Mouse (Mus musculus) left cerebral cortex, postnatal 14 days (tissue): ENCODE data around the gene Wdr45. TPM values are rescaled to one million over a fixed set of nuclear protein-coding genes. Genes with fewer than 3 reads are reported as not detected.
A peak's percentile ranks its signal among the peaks of the same experiment; 100 is the strongest.
"Not testable (repeated sequence)": the region's sequence is repeated elsewhere in the genome, so short reads cannot be mapped to it uniquely, and the experiment has no call there.

Experiments used
- DNase-seq, 2 experiments: peaks; one replicate each; pipeline ENCODE4 v3.0.0; 2021 to 2022; ENCODE audit warnings: low spot score in 2 of 2, mixed read lengths in 1 of 2
- intact Hi-C: fragments of 180-260 bp; cut with DNase I; formaldehyde crosslinking; loops from one replicate; pipeline ENCODE4 v1.15.1; 2025
- long read RNA-seq, 2 experiments: library from polyadenylated mRNA; stranded (forward); transcript quantifications; one replicate each; pipeline ENCODE4 v2.0.0; 2021
- total RNA-seq, 2 experiments: library from RNA; stranded (reverse); gene quantifications; 2 replicates each; pipeline ENCODE4 v1.2.3; 2021

Gene Wdr45
- 10 to 100 TPM; 44.9 to 53.6 TPM for total RNA-seq
- long read RNA-seq, experiment 1, transcript Wdr45-201 (11 exons, 1,609 nt), result major isoform, 5 of 12 reads
- long read RNA-seq, experiment 1, partial matches to known transcripts, result 1 of 12 reads
- long read RNA-seq, experiment 1, other reads (novel, unspliced or antisense), result 5 of 12 reads
- long read RNA-seq, experiment 2, transcript Wdr45-201 (11 exons, 1,609 nt), result major isoform, 15 of 27 reads
- long read RNA-seq, experiment 2, partial matches to known transcripts, result 2 of 27 reads
- long read RNA-seq, experiment 2, other reads (novel, unspliced or antisense), result 8 of 27 reads

DNA sequence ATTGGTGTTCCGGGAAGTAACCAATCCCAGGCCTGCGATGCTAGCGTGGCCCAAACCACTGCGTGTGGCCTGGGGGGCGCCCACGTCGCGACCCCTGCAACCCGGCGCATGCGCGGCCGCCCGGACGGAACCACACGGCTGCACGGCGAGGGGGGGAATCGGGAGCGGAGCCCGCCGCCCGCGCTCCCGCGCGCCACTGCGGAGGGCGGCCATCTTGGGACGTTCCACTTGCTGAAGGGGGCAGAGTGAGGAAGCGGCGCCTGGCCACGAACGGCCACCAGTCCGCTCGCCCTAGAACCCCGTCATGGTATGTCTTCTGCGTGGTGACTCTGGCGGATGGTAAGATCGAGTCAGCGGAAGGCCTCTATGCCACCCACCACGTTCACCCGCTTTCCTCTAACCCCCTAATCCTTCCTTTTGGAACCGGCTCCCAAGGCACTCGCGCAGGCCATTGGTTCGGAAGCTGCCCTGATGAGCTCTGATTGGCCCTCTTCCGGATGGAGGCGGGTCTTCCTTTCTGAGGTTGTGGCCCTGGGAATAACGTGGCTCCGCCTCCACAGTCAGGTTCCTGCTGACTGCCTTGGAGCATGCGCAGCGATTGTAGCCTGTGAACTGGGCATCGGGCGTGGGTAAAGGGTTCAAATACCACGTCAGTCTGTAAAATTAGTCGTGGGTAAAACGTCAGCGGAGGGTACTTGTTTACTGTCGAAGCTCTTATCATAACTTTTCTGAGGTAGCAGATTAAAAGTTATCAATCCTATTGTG lies at the start of gene Wdr45:
Gene Wdr45 (plus strand): TSS at position 199 of the 765 bp plus-strand sequence.
- intact Hi-C loops, result not testable (repeated sequence)
- DNase-seq, result peak; percentile 94 to 98

DNA sequence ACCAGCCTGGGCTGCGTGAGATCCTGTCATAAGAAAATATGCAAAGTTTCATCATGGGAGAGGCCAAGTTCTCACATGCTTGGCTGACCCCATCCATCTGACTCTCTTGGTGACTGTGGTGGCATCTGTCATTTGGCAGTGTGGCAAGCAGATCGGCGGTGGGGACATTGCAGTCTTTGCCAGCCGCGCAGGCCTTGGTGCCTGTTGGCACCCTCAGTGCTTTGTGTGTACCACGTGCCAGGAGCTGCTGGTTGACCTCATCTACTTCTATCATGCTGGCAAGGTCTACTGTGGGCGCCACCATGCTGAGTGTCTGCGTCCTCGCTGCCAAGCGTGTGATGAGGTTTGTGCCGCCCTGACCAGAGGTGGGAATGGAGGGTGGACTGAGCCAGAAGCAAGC lies 49.3 kb upstream of the Wdr45 start:
- no peak for DNase-seq
- intact Hi-C loops, result no loop called here

DNA sequence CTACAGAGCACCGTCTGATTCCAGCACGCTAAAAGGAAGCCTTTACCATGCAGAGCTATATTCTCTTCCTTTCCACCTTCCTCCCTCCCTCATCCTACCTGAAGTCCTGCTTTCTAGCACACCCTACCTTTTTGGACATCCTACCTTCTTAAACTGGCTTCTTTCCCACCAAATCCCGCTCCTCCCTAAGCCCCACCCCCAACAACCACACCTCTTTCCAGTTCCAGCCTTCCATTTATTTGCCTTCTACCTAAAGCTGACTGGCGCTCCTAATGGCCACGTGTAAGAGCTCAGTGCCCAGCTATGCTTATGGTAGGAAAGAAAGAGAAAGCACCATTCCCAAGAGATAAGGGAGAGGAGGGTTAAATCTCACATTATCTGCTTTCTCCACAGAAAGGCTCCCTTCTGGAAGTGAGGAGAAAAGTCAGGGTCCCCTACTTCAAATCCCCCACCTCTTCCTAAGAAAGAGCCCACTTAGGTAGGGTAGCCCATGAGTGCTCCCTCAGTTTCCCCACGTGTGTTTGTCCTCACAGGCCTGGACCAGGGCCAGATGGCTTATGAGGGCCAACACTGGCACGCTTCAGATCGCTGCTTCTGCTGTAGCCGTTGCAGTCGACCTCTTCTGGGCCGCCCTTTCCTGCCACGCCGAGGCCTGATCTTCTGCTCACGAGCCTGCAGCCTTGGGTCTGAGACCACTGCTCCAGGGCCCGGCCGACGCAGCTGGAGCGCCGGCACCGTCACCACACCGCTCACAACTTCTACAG lies 48.2 kb upstream of the Wdr45 start:
- no peak for DNase-seq
- intact Hi-C loops, result no loop called here

DNA sequence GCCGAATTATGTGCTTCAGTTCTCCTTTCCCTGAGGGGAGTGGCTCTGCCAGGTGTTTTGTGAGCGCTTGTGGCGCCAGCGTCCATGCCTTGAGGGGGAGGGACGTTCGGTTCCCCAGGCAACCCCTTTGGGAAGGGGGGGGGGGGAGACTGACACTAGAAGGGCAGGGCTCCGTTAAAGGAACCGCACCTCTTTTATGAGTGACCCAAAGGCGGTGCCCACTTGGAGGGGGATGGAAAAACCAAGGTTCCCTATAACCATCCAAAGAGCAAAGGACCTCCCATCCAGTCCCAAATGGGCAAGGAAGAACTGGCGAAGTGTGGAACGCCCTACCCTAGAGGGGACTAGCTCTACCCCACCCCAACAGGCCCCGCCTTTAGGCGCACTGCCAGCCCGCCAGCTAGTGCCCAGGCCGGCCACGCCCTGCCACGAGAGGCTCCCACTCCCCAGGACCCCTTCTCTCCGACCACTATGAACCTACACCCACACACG lies 43.7 kb upstream of the Wdr45 start:
- intact Hi-C loops, result no loop called here
- peak; percentile 11 to 23 for DNase-seq

DNA sequence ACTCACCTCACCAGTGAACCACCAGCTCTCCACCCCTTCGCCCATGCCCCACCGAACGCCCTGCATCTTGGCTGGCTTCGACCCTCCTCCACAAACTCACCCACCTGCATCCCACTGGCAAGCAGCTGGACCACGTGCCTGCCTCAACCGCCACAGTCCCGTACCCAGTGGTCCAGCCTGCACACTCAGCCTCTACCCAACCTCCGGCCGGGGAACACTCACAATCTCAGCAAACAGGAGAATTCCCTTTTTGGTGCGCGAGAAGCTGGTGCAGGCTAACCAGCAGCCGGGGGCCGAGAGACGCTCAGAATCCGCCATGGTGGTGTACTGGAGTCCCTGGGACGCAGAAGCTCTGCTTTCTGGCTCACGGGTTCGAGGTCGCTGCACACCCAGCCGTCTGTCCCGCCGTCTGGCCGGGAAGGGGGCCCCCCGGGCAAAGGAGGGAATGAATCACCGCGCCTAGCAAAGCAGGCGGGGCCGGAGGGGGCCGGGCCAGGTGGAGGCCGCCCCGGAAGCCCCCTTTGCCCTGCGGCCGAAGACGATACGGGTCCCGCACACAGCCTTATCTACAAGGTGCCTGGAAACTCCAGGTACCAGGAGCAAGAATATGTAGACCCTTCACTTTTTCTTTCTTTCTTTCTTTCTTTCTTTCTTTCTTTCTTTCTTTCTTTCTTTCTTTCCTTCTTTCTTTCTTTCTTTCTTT lies 43.1 kb upstream of the Wdr45 start, which contains the start of gene Plp2:
Gene Plp2 (minus strand): TSS at position 470 of the 703 bp plus-strand sequence.
- intact Hi-C loops, result no loop called here

DNA sequence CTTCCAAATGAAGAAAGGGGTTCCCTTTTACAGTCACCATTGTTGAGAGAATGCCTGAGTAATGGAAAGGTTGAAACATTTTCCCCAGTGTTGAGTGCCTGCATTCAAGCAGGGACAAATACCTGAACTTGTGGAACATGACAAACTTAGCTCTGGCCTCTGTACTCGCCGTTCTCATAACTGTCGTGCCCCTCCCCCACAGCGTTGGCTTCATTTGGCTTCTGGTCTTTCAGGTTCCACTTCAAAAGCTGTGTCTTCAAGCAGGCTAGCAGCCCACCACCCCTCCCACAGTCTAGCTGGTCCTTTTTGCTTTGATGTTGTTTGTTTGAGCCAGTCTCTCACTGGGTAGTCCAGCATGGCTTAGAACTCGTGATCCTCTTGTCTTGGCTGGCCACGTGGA lies 41.4 kb upstream of the Wdr45 start:
- intact Hi-C loops, result no loop called here
- no peak for DNase-seq

More for the DNA sequence above, 43.1 kb upstream of the Wdr45 start, which contains the start of gene Plp2:
- peak in 1 of 2 experiments; percentile 17 for DNase-seq

DNA sequence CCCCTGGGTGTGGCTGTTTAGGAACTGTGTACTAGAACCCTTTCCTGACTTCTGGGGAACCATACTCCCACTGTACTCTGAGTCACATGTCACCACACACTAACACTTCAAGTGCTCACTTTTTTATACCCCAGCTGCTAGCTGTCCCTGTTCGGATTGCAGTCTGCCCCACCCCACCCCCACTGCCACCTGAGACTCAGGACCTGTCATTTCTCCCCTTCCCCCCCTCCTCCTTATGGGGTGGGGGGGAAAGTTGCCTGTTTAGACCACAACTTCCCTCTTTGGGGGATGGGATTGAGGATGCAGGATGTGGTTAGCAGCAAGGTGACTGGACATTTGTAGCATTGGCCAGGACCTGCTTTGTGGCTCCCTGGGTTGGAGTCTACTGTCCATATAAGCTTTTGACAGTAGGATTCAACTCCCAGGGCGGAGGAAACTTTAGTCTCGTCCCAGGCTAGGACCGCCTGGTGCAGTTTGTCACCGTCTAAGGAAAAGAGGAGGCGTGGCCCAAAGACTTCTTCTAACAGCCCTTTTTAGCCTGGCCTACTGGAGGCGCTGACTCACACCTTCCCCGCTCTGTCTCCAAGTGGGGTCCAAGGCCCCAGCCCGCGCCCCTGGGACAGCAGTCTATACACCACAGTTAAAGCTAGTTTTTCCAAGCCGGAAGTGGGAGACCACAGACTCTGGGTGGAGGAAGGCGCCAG lies 40.4 kb upstream of the Wdr45 start:
- no peak for DNase-seq
- intact Hi-C loops, result no loop called here

DNA sequence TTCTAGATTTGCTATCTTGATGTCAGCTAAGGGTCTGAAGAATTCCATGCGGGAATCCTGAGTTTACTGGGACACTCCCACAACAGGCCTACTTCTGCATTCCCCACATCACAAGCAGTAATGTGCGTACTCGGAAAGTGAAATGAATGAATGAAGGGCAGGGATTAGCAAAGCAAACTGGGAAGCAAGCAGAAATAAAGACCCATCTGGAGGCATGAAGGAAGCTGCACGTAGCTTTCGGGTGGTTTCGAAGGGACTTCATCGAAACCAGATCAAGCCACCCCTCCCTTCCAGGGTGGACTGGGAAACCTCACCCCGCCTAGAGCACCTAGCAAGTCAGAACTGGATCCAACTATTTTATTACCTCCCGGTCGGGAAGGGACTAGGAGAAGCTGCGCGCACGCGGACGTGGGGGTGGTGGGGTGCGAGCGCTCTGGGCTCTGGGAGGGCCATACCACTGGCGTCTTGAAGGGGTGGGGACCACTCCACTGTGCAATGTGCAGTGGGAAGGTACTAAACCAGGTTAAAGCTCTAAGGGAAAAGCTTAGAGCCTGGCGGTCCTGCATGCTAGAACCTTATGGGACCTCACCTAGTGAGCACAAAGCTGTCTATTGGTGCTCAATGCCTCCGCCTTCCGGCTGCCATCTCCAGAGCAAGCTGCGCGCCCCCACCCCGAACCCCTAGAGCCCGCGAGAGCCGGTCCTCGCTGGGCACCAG lies 39.7 kb upstream of the Wdr45 start:
- intact Hi-C loops, result no loop called here
- peak; percentile 21 to 44 for DNase-seq

DNA sequence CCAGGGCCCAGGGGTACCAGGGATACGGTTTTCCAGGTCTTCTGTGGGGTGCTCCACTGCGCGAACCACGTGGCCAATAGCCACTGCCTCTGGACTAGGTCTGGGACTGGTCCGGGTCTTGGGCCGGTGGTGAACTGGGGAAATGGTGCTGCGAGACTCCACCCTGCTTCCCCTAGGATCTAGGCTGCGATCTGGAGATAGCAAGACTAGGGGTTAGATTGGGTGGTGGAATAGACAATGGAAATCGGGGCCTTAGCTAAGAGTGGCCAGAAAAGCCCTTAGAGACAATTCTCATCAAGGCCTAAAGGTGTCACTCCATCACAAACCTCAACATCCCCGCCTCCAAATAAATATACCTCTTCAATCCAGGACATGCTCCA lies 39.1 kb upstream of the Wdr45 start:
- DNase-seq, result no peak
- intact Hi-C loops, result no loop called here

DNA sequence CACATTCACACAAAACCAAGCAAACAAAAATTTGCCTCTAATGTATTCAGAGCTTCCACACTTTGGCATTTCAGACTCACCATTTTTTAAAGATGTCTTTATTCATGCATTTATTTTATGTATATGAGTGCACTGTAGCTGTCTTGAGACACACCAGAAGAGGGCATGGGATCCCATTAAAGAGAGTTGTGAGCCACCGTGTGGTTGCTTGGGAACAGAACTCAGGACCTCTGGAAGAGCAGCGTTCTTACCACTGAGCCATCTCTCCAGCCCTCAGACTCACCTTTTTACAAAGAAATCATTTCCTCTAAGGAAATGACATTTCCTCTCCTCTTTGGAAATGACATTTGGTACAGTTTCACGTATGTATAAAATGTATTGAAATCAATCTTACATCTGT lies 35.1 kb upstream of the Wdr45 start:
- intact Hi-C loops, result no loop called here
- no peak for DNase-seq

DNA sequence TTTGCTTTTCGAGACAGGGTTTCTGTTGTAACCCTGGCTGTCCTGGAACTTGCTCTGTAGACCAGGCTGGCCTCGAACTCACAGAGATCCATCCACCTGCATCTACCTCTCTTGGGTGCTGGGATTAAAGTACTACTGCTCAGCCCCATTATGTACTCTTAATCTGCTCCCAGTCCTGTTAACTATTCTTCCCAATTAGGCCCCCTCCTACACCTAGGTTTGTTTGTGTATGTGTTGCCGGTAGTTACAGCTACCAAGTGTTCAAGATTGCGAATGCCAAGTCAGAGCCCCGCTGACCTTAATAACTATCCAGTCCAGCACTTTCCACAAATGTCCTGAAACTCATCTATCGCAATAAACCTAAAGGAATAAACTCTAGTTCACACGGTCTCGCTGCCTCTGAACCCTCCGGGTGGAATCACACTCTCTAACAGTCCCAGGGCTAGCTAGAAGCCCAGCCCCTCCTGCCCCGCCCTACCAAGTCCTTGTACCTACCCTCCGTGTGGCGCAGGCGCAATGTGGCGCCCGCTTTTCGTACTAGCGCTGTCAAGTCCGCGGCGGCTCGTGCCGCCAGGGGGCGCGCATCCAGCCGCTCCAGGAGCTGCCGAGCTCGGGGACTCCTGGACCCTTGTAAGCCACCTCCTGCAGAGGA lies 34.6 kb upstream of the Wdr45 start:
- intact Hi-C loops, result no loop called here

DNA sequence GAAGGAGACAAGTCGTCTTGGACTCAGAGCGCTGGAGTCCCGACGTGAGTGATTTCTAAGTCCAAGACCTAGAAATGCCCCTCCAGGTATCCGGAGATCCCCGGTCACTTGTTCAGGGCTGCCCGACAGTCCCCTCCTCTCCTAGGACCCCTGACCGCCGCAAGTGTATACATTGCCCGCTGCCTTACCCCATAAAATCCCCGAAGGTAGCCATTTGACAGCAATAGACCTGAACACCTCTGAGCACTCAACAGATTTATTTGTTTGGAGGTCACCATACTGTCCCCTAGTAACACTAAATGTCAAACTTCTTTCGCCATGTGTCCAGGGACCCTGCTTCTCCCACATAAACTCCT lies 34.1 kb upstream of the Wdr45 start:
- no peak for DNase-seq
- intact Hi-C loops, result no loop called here

More for the DNA sequence above, 34.6 kb upstream of the Wdr45 start:
- DNase-seq, result peak; percentile 75 to 86

DNA sequence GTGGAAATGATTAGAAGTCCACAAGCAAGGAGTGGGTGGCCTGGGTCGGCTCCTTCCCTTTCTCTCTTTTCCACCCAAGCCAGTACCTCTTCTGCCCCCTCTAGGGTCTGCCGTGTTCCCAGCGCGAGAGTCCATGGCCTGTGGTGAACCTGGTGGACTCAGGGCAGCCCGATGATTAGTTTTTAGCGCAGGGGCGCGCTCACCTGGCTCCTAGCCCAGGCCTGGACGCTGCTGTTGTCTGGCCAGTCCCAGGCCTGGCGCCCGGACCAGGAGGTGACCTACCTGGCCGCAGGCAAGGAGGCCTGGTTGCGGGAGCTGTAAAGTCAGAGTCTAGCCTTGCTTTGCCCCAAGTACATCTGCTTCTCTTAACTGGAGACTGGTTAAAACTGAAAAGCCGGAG lies 33.3 kb upstream of the Wdr45 start, which contains the start of gene Magix:
Gene Magix (minus strand): TSS at position 388 of the 400 bp plus-strand sequence.
- DNase-seq, result no peak
- intact Hi-C loops, result no loop called here

DNA sequence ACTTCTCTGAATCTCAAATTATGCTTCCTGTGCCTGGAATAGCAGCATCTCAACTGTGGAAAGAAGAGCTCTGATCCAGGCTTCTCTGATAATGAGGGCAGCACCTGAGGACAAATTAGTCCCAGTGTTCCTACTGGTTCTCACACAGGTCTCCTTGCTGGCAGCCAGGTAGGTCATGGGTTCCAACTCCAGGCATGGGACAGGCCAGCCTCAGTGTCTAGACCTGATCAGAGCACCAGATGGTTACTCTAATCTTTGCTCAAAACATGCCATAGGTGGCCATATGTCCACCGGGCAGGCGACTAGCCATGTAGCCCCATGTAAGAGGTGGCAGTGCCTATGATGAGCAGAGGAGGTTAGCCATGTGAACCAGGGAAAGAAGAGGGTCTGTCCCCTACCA lies 25.8 kb upstream of the Wdr45 start:
- DNase-seq, result no peak
- intact Hi-C loops, result no loop called here

DNA sequence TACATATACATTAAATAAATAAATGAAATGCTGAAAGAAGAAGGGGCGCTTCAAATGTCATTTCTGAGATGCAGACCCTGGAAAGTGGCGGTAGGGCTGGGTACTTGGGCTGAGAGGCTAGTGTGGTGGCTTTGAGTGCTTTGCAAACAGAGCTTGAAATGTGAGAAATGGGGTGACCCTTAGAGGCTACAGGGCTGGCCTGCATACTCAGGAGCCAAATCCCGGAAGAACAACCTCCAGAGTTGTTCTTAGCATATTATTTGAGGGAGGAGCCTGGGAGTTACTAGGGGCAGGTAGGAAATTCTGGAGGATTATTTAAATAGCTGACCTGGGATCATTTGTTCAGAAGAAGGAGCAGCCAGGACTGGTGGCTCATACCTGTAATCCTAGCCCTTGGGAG lies 23.6 kb upstream of the Wdr45 start:
- intact Hi-C loops, result loop anchor here (10.0 kb wide), 1 partner anchor 266 kb away; no protein-coding TSS in a partner anchor

DNA sequence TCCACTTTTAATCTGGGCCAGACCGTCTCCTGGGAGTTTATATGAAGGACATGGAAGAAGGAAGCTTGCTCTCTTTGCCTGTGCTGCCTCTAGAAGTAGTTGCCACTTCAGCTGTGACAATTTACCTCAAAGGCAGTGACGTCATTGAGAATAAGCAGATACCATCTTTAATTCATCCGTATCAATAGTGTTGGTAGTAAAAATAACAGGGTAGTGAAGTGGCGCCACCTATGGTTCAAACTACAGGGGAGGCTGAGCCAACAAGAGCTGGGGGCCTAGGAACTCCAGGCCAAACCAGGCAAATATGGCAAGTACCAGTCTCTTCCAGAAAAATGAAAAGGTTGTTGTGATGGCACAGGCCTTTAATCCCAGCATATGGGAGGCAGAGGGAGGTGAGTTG lies 21.3 kb upstream of the Wdr45 start:
- no peak for DNase-seq
- intact Hi-C loops, result loop anchor here (10.0 kb wide), 1 partner anchor 268 kb away; no protein-coding TSS in a partner anchor

More for the DNA sequence above, 23.6 kb upstream of the Wdr45 start:
- DNase-seq, result no peak

DNA sequence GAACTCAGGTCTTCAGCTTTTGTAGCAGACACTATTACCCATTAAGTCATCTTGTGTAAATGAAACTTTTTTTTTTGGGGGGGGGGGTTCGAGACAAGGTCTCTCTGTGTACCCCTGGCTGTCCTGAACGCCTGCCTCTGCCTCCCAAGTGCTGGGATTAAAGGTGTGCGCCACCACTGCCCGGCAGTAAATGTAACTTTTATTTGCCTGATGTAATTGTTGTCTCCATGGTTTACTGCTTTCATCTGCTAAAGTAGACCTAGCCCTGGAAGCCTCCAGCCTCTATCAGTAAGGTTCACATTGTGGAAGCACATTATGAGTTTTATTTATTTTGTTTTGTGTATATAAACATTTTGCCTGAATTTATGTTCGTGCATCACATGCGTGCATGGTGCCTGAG lies 17.6 kb upstream of the Wdr45 start:
- DNase-seq, result no peak
- intact Hi-C loops, result loop anchor here (10.0 kb wide), 1 partner anchor 272 kb away; no protein-coding TSS in a partner anchor
